22 mouse cellular contexts compared by ENCODE assay signal in genomic region chr12:16041129-16041528, GRCm38 (mm10).
DNase-seq lines count a peak whose midpoint lies in the region; ATAC-seq lines count a peak whose summit lies in the region.
"Had no signal": no experiment of that assay in that cellular context is flagged by ENCODE, and none has a peak within 500 bp of the region (broad histone marks: within the 10 kb centered on the region; RNA-seq: fewer than 3 reads in every experiment).

No protein-coding gene starts in this region.

- intact Hi-C loops in heart, postnatal 10 days (cut with DNase I), result no loop called here

- no peak overlapping the region for H3K4me3 ChIP-seq in neural tube, embryonic 11.5 days (ENCODE audit: low read depth, low read length)
- H3K4me3 ChIP-seq in neural tube, embryonic 15.5 days (replicated peaks), result no peak overlapping the region
- H3K4me3 ChIP-seq: heart, embryonic 12.5 days; limb, embryonic 15.5 days; megakaryocyte, embryonic 14.5 days; stomach, embryonic 15.5 days had no signal

- no peak overlapping the region for H3K9ac ChIP-seq in neural tube, embryonic 11.5 days (ENCODE audit: low read length)
- H3K9ac ChIP-seq in neural tube, embryonic 15.5 days (replicated peaks), result no peak overlapping the region
- H3K9ac ChIP-seq: heart, embryonic 12.5 days; limb, embryonic 15.5 days; liver, postnatal 0 days; stomach, embryonic 15.5 days had no signal

- no peaks in the 10 kb centered on the region for H3K36me3 ChIP-seq in neural tube, embryonic 11.5 days (ENCODE audit: control insufficient read depth, insufficient read depth, low read length)
- H3K36me3 ChIP-seq in neural tube, embryonic 15.5 days, result no peaks in the 10 kb centered on the region
- H3K36me3 ChIP-seq: G1E; heart, embryonic 12.5 days; limb, embryonic 15.5 days; stomach, embryonic 15.5 days had no signal

- peak; percentile 80 for DNase-seq in heart, adult 11 months
- DNase-seq in heart, postnatal 10 days, result no peak
- DNase-seq in neural tube, embryonic 11.5 days (ENCODE audit: low spot score), result peak; percentile 14
- peak; percentile 10 for DNase-seq in mesoderm, embryonic 11.5 days (ENCODE audit: low read depth, low spot score)
- no peak for DNase-seq in right cerebral cortex, postnatal 14 days
- DNase-seq in kidney, postnatal 25 days, result no peak
- DNase-seq: cerebellum, adult 11 months; cerebellum, postnatal 36 days; heart, postnatal 36 days; kidney, adult 18-20 months; kidney, postnatal 10 days; liver, postnatal 0 days; lung, postnatal 14 days; spleen, adult 18-20 months; thymus, adult 2 months had no signal

- H3K4me2 ChIP-seq in neural tube, embryonic 11.5 days (ENCODE audit: low read depth), result no peak overlapping the region
- H3K4me2 ChIP-seq in neural tube, embryonic 15.5 days, result no peak overlapping the region
- H3K4me2 ChIP-seq: heart, embryonic 12.5 days; limb, embryonic 15.5 days; stomach, embryonic 15.5 days had no signal

- H3K27me3 ChIP-seq in neural tube, embryonic 11.5 days (ENCODE audit: control insufficient read depth, insufficient read depth, low read length), result no peaks in the 10 kb centered on the region
- no peaks in the 10 kb centered on the region for H3K27me3 ChIP-seq in neural tube, embryonic 15.5 days (replicated peaks)
- H3K27me3 ChIP-seq: heart, embryonic 12.5 days; limb, embryonic 15.5 days; megakaryocyte, embryonic 14.5 days; stomach, embryonic 15.5 days had no signal

- H3K9me3 ChIP-seq in neural tube, embryonic 11.5 days (ENCODE audit: control insufficient read depth, low read length), result no peaks in the 10 kb centered on the region
- no peaks in the 10 kb centered on the region for H3K9me3 ChIP-seq in neural tube, embryonic 15.5 days (replicated peaks)
- H3K9me3 ChIP-seq: heart, embryonic 12.5 days; limb, embryonic 15.5 days; megakaryocyte, embryonic 14.5 days; stomach, embryonic 15.5 days had no signal

- no peak overlapping the region for H3K27ac ChIP-seq in neural tube, embryonic 11.5 days (ENCODE audit: low read depth, low read length)
- no peak overlapping the region for H3K27ac ChIP-seq in neural tube, embryonic 15.5 days (replicated peaks)
- H3K27ac ChIP-seq: limb, embryonic 15.5 days; stomach, embryonic 15.5 days had no signal

- no peaks in the 10 kb centered on the region for H3K4me1 ChIP-seq in neural tube, embryonic 11.5 days (ENCODE audit: control insufficient read depth, insufficient read depth, low read length)
- no peaks in the 10 kb centered on the region for H3K4me1 ChIP-seq in neural tube, embryonic 15.5 days
- H3K4me1 ChIP-seq: heart, embryonic 12.5 days; stomach, embryonic 15.5 days had no signal

- 50% methylated on average over 4 of the region's 4 CpGs for WGBS in neural tube, embryonic 11.5 days
- WGBS in neural tube, embryonic 15.5 days, result 44% methylated on average over 4 of the region's 4 CpGs

- no peak for ATAC-seq in neural tube, embryonic 11.5 days (ENCODE audit: insufficient read depth, low FRiP score, low TSS enrichment)
- ATAC-seq in neural tube, embryonic 15.5 days (ENCODE audit: low FRiP score), result no peak
- ATAC-seq: CD4-positive, CD25-positive, alpha-beta regulatory T cell, adult 4 months; liver, postnatal 0 days had no signal

Comparison
In these comparisons a context has a peak if more than half of its experiments do, and no peak if none do; other contexts are left out.
1. DNase-seq: peak in heart, adult 11 months (single experiment), neural tube, embryonic 11.5 days (single experiment) and mesoderm, embryonic 11.5 days (single experiment); none in heart, postnatal 10 days (0 of 2), right cerebral cortex, postnatal 14 days (single experiment) and kidney, postnatal 25 days (0 of 2).